Mouse (Mus musculus): ENCODE measurements at regions not wholly inside any gene's neighbourhood (a gene's known extent, or its start where the extent isn't known, plus 50 kb on each side); places are given as distances from the start of the nearest gene placed in this dataset.

DNA sequence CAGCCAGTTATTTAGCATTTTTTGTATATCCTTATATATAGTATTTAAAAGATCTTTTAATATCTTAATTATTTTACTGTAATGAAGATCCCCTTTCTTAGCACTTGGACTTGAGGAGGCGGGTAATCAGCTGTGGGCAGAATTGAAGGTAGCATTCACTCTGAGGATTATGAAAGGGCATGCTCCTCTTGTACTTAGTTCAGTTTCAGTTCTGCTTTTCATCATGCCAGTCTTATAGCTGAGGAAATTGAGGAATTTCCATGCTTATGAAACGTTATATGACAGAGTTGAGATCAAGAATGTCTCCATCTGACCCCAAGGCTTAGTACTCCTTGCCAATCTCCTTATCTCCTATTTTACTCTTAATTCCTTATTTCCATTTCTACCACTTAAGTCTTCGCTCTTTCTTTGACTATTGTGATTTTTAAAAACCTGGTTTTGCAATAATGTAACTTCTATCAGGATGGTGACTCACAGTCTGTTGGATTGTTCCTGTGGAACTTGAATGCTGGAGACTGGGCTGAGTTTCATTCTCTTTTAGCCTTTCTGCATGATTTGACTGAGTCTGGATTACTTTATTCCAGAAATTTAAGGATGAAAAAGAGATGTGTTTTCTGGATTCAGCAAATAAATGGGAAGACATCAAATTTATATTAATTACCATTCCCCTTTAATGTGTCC, 133.6 kb downstream of the Papss1 start:
- no peak for DNase-seq (ENCODE audit: low spot score in 2 of 2)

DNA sequence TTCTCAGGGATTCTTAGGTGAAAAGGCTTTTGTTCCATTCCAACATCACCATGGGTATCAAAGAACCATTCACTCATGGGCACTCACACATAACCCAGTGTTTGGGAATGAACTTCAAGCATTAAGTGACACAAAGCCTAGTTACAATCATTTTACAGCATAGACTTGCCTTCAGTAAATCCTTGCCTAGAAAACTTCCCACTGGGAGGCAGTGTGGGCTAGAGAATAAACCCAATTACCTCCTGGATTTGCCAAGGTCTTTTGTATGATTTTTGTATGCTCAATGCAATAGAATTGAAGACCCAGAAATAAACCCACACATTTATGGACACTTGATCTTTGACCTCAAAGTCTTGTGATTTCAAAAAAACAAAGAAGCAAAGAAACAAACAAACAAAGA, 138.6 kb downstream of the Papss1 start:
- no peak for DNase-seq (ENCODE audit: low spot score in 2 of 2)

DNA sequence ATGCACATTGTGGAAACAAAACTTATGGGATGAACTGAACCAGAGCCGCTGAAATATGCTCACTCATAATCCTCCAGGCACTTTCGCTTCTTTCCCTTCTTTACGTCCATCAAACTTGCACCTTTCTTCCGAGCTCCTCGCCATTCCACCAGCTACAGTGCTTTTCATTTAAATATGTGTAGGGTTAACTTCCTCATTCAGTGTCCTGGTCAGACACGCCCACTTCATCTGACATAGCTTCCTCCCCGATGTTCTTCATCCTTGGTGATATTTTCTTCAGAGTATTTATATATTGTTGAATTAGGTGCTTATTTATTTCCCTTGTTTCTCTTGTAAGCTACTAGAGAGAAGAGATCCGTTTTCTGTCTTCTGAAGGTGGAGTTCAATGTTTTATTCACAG, 149.0 kb downstream of the Papss1 start:
- no peak for DNase-seq (ENCODE audit: low spot score in 2 of 2)

DNA sequence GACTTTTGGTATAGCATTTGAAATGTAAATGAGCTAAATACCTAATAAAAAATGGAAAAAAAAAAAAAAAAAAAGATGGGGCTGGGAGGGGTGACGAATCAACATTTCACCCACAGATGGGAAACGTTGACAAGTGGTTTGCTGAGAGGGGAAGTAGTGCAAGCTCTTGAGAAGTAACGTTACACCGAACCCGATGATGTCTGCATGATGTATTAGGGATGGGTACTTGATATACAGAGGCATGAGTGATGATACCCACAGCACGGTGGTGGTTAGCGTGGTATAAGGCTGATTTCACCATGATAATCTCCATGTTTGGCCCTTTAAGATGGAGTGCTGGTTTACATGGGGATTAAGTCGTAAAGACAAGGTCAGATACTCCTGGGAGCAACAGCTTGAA, 154.2 kb downstream of the Papss1 start:
- no peak for DNase-seq (ENCODE audit: low spot score in 2 of 2)

DNA sequence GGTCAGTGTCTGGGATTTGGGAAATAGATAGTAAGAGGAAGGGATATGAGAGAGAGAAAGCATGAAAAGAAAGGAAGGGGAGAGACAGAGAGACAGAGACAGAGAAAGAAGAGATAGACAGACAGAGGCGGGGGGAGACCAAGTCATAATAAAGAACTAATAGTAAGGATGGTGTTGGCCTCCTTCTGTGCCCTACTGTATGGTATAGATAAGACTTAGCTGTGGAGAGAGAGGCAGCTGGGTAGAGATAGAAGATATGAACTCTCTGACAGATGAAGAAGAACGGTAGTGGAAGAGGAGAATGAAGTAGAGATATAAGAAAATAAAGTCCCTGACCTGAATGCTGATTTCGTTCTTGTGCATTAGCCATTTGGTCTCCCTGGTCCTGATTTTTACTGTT, 164.1 kb downstream of the Papss1 start:
- DNase-seq (ENCODE audit: low spot score in 2 of 2): no peak

DNA sequence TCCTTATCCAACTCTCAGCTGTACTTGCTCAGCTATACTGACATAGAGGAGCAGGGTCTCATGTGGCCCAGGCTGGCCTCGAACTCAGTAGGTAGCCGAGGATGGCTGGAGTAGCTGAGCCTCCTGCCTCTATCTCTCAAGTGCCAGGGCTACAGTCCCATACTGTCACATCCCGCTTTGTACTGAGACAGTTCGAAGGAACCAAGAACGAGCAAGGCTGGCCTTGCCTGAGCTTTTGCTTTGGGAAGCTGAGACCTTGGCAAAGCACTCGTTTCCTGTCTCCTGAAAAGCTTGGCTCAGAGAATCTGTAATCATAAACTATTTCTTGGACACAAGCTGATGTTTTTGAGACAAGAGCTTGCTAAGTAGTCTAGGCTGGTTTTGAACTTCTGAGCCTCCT, 169.7 kb downstream of the Papss1 start:
- no peak for DNase-seq (ENCODE audit: low spot score in 2 of 2)

DNA sequence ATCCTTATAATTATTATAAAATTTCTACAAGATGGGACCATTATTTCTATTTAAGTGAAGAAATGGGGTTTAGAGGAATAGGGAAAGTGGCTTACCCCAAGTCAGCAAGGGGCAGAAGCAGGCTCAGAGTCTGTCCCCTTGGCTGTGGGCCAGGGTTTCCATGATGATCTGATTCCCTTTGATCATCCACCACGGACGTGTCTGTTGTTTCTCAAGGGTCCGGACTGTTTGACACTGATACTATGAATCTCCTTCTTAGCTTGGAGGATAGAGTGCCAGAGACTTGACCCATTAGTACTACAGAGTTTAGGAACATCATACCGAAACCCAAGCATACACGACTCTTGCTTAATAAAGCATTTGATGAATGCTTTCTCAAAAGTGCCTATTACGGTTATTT, 172.9 kb downstream of the Papss1 start:
- DNase-seq (ENCODE audit: low spot score in 2 of 2): no peak

DNA sequence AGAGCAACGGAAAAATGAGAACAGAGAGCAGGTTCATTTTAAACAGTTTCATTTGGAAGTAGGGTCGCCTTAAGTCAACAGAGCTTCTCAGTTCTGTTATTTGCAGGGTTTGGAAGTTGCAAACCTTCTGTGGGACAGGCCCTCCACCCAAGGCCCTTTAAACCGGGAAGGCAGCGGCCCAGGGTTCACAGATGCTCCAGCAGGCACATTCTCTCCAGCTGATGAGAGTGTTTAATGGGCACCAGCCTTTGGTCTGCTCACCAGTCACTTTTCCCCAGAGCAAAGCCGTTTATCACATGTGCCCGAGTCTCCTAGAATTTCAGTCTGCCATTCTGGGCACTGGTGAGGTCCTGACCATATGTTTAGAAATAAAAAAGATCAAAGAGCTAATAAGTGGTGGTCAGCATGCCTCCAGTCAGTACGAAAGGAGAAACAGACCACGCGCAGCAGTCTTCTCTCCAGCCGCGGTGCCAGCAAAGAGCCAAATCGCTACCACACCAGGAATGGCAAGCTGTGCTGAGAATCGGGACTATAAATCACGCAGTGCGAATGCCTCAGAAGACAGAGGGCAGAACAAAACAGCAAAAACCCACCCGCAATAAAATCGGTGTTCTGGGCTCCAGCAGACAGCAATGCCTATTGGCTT, 173.5 kb downstream of the Papss1 start:
- DNase-seq (ENCODE audit: low spot score in 2 of 2): no peak

DNA sequence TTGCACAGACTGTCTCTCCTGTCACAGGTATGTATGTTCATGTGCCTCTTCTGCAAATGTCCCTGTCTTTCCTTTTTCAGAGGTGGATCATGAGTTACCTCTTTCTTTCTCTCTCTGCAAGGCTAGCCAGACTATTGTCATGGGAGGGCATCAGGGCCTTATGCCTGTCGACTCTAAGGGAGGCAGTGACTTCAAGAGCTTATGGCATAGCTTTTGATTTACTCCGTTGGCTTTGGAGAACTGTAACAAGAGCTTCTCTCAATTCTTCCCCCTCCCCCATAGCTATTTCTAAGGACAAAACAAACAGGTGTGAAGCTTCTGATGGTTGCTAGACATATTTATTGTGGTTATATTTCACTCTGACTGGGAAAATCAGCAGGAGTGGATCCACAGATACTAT, 191.0 kb downstream of the Papss1 start:
- no peak for DNase-seq (ENCODE audit: low spot score in 2 of 2)

DNA sequence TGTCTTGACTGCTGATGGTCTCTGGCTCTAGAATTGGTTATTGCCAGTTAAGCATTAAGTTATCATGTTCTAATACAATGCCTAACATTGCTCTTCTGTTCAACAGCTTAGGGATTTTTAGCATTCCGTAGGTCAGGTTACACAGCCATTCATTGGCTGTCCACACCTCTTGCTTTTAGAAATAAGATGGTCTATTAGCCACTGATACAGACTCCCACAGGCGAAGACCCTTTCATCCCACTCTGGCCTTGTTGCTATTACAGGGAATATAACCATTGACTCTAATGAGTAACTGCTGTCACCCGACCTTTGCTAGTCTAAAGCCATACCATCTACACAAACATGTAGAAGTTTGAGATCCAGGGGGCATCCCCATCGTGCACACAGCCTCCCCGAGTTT, 191.6 kb downstream of the Papss1 start:
- no peak for DNase-seq (ENCODE audit: low spot score in 2 of 2)

DNA sequence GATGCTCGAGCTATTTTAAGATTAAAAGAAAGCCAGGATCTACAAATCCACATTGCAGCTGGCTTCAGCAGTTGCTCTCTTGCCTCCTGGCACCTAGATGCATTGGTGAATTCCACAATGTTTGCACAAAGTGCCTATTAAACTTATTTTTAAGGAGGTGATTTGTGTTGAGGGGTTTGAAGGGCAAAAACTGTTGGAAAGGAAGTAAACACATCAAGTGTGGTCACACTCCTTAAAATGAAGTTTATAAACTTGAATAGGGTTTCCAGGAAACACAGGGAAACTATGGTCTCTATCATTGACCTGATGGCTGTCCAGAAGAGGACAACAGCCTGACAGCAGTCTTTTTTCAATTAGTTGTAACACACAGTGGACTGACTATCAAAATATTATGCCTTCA, 205.4 kb downstream of the Papss1 start:
- DNase-seq (ENCODE audit: low spot score in 2 of 2): no peak

DNA sequence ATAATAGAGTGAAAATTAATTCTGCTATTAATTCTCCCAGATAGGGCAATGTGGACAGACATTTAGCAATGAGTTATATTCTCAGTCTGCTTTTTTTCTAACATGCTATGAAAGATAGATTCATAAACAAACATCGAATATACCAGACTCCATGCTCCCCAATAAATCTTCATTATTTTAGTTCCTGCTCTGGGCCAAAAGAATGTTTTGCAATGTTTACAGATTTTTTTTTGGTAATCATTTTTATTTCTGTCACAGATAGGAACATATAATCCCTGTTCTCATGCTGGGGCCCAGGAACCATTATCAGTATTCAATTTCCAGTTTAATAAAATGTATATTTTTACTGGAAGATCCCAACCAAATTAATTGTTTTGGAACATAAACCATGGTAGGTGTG, 205.9 kb downstream of the Papss1 start:
- DNase-seq (ENCODE audit: low spot score in 2 of 2): no peak

DNA sequence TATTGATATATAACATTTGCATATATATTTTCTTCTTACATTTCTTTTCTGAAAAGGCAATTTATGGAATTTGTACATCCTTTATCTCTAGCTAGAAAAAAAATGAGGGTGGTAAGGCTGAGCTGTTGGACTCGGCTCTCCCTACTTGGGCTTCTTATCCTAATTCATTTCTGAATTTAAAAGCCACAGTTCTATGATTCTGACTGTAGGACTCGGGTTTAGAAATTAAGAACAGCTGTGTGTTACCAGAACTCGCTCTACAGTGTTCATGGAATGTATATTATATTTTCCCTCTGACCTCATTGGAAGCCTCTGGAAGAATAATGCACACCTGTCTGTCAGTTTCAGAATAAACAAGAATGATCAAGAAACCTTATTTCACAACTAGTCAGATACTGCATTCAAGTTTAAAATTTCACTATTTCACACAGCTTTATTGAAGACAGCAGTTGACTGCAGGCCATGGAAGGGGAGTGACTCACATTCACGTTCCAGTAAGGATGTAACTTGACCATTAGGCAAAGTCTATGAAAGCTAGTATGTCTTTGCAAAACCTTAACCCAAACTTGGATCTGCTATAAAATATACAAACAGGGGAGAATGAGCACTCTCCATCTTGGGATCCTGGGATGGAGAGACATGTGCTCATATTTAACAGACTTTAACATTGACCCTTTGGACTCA, 207.4 kb downstream of the Papss1 start:
- DNase-seq (ENCODE audit: low spot score in 2 of 2): no peak

DNA sequence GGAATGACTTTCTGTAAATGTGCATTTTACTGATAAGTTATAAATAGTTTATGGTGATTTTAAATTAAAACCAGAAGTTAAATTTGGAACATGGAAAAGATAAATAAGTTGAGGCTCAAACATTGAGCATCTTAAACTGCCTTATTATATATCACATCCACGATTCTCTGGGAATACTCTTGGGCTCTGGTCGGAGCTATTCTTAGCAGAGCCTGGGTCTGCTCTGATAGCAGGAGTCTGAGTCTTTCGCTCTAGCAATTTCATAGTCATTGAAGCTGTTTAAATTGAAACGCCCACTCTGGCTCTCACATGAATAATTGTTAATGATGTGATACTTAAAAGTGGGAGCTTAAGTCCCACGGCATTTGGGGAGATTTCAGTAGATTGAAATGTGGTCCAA, 208.0 kb downstream of the Papss1 start:
- no peak for DNase-seq (ENCODE audit: low spot score in 2 of 2)

DNA sequence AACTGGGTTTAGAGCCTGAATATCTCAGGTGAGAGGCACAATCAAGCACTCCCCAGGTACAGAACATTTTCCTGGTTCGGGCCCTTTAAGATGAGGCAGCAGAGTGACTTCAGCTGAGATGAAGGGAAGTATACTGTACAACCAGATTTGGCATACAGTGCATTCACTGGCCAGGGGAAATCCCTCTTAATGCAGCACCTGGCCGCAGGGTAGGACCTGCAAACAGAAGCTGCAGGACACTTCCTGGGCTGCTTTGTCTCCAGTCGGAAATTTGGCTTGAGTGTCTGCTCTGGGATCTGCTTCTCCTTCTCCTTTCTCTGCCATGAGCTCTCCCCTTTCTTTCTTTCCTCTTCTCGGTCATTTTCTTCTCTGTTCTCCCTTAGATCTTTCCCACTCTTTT, 210.9 kb downstream of the Papss1 start:
- no peak for DNase-seq (ENCODE audit: low spot score in 2 of 2)

DNA sequence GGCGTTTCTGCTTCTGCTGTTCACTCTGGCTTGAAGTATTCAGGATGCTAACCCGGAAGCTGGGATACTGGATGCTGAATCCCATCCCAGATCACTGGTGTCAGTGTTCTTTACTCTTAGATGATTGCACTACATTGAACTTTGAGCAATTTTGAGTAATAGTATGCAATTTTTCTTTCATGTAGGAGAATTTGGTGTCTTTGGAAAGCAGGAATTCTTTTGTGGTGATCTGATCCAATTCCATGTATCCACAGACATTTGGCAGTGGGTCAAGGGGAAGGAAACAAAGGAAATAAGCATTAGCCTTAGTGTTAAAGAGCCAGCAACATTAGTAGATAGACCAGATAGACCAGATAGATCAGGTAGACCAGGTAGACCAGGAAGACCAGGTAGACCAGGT, 212.1 kb downstream of the Papss1 start:
- no peak for DNase-seq (ENCODE audit: low spot score in 2 of 2)

DNA sequence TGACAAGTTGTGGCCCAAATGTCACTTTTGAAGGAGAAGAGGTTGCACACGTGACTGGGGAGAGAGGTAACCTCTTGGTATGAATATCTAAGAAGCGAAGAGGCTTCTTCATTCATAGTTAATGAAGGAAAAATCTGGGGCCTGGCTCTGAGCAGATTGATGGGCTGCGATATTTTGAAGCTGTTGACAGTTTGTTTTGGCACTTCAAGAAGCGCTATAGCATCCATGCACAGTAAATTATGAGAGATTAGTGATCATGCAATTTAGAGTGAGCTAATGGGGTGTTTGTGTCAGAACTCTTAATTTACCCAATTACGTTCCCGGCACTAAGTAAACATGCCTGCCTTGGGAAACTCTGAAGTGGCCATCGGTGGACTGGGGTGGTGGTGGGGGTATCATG, 215.2 kb downstream of the Papss1 start:
- no peak for DNase-seq (ENCODE audit: low spot score in 2 of 2)

DNA sequence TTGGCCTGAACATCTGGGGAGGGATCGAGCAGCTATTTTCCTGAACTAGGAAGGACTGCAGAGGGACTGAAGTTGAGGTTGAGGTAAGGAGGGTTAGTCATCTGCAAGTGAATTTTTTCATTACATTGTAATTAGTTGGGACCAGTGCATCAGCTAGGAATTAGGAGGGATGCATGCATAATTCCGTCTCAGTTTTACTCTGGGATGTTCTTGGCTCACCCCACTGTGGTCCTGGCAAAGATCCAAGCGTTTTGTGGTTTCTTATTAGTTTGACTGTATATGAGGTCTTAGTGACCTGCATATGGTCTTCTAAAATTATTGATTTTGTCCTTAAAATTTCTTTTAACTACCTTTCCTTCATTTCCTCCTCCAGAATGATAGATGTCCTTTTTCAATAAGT, 221.0 kb downstream of the Papss1 start:
- no peak for DNase-seq (ENCODE audit: low spot score in 2 of 2)

DNA sequence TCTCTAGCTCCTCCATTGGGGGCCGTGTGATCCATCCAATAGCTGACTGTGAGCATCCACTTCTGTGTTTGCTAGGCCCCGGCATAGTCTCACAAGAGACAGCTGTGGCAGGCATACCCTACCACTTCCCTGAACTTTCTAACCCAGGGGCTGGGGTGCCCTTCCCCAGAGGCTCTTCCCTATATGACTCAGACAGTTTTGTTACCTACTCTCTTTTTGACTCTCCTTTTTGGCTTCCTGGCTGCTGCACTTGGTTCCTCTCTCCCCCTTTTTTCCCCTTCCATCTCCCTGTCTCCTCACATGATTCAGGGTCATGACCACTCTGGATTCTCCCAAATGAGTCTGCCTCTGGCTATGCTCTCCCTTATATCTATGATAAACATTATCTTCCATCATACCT, 223.8 kb downstream of the Papss1 start:
- no peak for DNase-seq (ENCODE audit: low spot score in 2 of 2)

DNA sequence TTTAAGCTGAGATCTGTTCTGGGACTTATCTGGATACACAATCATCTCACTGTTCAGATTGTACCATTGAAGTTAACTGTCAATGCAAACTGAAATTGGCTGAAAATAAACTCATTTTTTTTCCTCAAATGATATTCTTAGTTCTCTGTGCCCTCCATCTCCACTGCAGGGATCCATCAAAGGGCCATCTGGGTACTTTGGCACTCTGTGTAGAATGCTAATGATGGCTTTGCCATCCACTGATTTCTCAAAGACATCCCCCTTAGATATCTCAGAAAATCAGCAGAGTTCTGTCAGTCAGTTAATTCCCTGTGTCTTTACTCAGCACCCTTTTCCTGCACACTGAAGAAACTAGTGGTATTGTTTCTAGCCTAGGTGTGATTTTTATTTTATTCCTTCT, 224.6 kb downstream of the Papss1 start:
- DNase-seq (ENCODE audit: low spot score in 2 of 2): no peak

DNA sequence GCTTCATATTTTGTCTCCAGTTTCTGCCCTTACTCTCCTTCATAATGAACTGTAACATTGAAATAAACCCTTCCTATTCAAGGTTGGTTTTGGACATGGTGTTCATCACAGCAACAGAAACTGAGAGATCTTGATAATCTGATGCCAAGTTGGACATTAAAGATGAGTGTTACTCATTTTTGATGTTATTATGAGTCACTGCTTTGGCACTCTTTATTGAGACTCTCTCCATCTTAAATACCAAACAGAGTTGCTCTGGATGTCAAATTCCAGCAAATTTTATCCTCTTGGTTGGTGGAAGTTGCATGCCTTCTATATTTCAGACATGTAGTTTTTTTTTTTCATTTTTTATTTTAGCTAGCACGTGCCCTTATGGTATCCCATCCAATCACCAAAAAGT, 229.5 kb downstream of the Papss1 start:
- no peak for DNase-seq (ENCODE audit: low spot score in 2 of 2)

DNA sequence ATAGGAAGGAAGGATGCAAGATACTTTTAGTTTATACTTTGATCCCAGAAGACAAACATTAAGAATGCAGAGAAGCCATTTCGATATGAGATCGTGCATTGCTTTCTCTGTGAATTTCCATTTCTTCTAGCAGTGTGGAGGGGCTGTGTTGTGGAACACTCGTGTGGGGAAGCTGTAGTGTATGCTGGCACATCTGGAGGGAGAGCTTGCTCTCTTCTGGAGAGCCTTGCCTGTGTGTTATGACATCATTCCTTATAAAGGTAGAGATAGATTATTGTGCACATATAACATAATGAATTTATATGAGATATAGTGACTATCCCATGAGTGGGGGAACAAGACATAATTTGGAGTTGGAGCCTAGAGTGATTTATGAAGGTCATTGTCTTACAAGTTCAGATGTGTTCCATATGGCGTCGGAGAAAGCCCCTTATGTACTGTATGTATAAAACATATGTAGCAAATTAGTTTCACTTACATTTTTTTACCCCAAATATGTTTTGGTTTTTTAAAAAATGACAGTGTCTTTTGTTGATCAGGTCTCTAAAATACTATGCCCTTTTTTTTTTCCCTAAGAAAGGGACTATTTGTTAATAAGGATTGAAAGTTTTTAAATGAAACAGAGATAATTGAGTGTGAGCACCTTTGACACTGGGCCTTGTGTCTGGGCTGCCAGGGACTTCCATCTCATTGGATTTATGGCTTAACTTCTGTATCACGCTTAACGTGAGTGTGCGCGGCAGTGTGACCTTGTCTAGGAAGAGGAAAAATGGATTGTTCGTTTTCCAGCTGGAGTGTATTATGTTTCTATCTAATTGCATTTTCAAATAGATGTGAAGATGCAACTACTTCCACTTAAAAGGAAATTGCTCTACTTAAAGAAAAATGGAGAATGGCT, 230.8 kb downstream of the Papss1 start:
- DNase-seq (ENCODE audit: low spot score in 2 of 2): no peak

All from spleen, postnatal 10 days (tissue).